Mouse (Mus musculus) adrenal gland, postnatal 10 days (tissue): Measurements from ENCODE around the gene Robo1. TPM values are rescaled to one million over a fixed set of nuclear protein-coding genes. Genes with fewer than 3 reads are reported as not detected.

Experiments used
- DNase-seq: peaks from one replicate; pipeline ENCODE4 v3.0.0; 2021; ENCODE audit warnings: mixed read lengths
- total RNA-seq, 2 experiments: library from RNA; stranded (reverse); gene quantifications; 2 replicates each; pipeline ENCODE4 v1.2.3; 2021

The Robo1 gene
- total RNA-seq, 2 experiments from 2014 or later = 67.1 to 70.5 TPM

- no peak for DNase-seq
These were observed 626.8 kb downstream of the Robo1 start for GRCm38 (mm10) chr16:72934908-72935307.

GRCm38 (mm10) chr16:72937183-72937582 is 629.1 kb downstream of the Robo1 start:
- no peak for DNase-seq

DNA sequence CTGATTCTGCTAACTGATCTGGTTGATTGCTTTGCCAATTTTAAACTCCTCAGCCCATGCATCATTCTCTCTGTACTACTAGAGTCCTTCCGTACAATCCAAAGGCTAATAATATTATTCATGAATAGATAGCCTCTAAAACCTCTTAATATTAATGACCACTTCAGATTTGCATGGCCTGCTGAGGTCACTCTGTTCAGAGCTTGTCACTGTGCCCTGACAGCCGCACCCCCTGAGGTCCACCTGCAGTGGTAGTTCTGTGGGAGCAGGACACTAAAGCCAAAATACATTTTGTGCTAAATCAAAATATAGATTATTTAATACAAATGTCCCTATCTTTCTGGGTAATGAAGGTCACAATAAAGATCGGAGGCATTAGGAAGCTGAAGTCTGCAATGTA is 631.8 kb downstream of the Robo1 start:
- DNase-seq = no peak

DNA sequence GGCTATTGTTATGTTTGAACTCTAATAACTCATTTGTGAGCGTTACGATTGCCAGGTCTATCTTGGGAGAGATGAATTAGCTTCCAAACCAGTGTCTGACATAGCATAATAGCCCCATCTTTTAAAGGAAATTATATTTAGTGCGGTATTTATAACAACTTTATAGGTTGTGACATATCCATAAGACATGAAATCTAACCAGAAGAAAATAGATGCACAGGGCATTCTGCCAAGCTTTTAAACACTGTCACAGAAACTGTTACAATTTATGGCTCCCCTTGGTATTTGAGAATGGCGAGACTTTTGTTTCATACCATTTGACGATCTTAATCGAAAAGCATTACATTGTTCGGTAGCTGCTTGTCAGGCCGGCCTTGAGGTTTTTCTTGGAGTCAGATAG is 632.7 kb downstream of the Robo1 start:
- no peak for DNase-seq

DNA sequence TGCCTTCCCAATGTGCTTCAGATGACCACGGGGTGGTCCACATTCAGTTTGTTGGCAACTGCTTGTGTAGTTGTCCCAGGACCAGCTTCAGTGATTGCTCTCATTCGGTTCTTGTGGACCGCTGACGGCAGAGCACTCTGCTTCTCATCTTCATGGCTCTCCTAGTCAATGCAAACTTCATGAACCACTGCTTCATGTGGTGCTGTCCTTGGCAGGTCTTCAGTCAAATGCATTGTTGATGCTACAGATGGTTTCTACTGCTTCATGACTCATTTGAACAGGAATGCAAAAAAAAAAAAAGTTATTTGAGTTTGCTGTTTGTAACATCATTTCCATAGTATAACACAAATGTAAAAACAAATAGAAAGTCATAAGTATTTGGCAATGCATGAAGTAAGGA is 636.3 kb downstream of the Robo1 start:
- DNase-seq = no peak

- DNase-seq = no peak
These were observed 643.9 kb downstream of the Robo1 start for GRCm38 (mm10) chr16:72951969-72952368.

- DNase-seq = no peak
These were observed 651.1 kb downstream of the Robo1 start for GRCm38 (mm10) chr16:72959018-72959702.

GRCm38 (mm10) chr16:72959823-72960222 is 651.7 kb downstream of the Robo1 start:
- no peak for DNase-seq

GRCm38 (mm10) chr16:72963782-72964181 is 655.7 kb downstream of the Robo1 start:
- no peak for DNase-seq

DNA sequence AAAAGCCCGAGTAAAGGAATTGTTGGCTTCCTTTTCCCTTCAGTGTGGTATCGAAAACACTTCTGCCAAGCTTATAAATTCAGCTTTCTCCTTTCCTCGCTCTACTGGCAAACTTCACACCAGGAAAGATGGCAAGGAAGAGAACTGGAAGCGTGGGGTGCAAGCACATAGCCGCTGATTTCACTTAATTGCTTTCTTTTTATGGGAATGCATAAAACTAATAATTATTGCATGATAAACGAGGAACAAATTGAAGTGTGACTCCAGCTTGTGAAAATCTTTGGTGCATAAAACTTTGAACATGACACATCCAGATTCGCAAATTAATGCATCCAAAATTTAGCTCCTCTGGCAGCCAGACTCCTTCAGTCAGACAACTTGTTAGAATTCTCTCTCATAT is 659.4 kb downstream of the Robo1 start:
- no peak for DNase-seq

GRCm38 (mm10) chr16:72969990-72970389 is 661.9 kb downstream of the Robo1 start:
- DNase-seq = peak; percentile 29

GRCm38 (mm10) chr16:72973685-72974084 is 665.6 kb downstream of the Robo1 start:
- DNase-seq = no peak

DNA sequence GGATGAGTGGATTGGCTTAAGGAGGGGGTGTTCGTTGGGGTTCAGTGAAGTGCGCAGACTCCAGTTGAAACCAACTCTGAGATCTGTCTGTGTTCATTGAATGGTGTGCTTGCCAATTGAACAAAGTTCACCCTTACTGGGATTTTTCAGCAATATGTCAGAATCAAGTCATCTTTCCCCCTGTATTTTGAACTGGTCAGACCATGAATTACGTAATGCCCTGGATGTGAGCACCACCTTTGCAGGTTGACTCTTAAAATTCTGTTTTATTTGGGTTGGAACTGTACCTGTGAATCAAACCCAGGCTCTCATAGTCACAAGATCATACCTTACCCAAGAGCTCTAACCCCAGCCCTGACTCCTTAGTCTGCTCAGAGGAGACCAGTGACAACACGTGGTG is 666.6 kb downstream of the Robo1 start:
- DNase-seq = no peak

DNA sequence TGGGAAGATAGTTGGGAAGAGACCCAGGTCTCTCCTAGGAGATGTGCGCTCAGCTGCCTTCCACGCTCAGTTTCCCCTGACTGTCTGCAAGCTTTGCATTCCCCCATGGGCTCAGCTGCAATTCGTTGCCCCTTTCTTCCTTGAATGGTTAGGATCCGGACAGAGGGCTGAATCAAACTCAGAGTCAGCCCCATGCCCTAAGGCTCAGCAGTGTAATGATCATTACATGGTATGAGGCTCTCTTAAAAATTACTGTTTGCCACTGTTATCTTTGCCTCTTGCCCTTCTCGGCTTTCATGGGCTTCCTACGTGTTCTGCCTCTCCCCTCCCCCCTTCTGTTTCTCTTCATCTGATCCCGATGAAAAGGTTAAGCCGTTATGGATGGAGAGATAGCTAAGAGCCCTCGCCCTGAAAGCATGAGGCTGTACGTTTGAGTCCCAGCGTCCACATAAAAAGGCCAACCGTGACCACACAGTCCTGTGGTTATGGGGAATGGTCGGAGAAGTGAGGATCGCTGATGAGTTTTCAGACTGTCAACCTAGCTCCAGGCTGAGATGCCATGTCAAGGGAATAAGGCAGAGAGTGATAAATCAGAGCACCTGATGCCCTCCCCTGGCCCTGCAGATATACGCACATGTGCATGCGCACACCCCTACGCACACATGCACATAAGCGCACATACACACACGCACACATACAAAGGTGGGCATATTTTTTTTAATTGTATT is 668.9 kb downstream of the Robo1 start:
- DNase-seq = no peak

GRCm38 (mm10) chr16:72979407-72980219 is 671.5 kb downstream of the Robo1 start:
- DNase-seq = peak; percentile 83

- no peak for DNase-seq
These were observed 682.5 kb downstream of the Robo1 start for GRCm38 (mm10) chr16:72990376-72991167.

- DNase-seq = no peak
These were observed 685.1 kb downstream of the Robo1 start for GRCm38 (mm10) chr16:72993189-72993588.

DNA sequence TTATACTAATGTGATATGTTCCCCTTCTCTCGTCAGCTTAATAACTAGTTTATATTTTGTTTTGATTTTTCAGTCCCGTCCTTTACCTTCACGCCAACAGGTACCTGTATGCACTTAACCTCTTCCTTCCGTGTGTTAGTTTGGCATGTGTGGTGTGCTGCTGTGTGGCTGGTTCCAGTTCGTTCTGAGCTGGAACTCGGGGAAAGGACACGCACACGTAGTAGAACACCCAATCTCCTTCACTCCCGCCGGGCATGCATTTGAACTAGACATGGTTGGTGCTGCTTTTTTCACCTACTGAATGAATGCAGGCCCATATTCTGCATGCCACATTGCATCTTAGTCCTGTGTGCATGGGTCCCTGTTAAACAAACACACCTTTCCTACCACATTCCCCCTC is 685.5 kb downstream of the Robo1 start:
- no peak for DNase-seq

- DNase-seq = peak; percentile 60
These were observed 687.3 kb downstream of the Robo1 start for GRCm38 (mm10) chr16:72995251-72995954.

DNA sequence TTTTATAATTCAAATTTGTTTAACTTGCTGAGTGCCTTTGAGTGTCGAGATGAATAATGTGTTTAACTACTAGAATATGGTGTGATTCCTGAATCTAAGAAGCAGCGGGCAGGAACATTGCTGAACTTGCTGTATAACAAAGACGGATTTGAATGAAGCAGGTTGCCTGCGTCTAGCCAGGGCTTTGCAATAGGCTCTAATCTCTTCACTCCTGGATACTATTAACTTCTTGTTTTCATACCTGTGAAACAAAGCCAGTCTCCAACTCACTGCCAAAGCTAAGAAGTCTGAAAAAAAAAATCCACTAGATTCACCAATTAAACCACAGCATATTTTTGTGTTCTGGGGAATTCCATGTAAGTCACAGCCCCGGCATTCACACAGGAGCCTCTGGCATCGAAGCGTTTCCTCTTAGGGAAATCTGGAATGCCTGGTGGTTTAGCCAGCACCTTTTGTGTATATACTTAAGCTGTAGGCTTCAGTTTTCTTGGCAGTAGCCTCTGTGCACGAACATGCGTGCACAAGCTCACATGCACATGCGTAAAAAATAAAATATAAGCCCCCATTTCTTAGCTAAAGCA is 687.9 kb downstream of the Robo1 start:
- no peak for DNase-seq

DNA sequence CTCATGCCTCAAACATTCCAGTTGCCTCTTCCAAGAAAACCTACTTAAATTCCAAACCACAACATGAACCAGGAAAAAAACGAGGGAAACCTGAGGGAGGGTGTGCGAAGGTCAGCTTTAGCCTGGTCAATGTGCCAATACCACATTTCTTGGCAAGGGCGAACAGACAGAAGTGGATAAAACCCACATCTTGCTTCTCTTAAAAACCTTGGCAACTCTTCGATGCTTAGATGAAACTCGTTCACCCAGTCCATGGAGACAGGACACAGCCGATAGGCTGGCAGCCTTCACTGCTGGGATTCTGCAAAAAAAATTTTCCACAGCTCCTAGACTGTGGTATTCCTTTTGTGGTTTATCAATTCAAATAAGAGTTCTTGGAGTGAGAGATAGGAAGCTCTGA is 690.6 kb downstream of the Robo1 start:
- DNase-seq = no peak
